Mouse (Mus musculus): ENCODE measurements around the gene Arsg.

Arsg gene

GRCm38 (mm10) chr11:109590012-109590411 is 116.8 kb downstream of the Arsg start:
- no peak for DNase-seq

GRCm38 (mm10) chr11:109591511-109591910 is 118.3 kb downstream of the Arsg start:
- no peak for DNase-seq

DNA sequence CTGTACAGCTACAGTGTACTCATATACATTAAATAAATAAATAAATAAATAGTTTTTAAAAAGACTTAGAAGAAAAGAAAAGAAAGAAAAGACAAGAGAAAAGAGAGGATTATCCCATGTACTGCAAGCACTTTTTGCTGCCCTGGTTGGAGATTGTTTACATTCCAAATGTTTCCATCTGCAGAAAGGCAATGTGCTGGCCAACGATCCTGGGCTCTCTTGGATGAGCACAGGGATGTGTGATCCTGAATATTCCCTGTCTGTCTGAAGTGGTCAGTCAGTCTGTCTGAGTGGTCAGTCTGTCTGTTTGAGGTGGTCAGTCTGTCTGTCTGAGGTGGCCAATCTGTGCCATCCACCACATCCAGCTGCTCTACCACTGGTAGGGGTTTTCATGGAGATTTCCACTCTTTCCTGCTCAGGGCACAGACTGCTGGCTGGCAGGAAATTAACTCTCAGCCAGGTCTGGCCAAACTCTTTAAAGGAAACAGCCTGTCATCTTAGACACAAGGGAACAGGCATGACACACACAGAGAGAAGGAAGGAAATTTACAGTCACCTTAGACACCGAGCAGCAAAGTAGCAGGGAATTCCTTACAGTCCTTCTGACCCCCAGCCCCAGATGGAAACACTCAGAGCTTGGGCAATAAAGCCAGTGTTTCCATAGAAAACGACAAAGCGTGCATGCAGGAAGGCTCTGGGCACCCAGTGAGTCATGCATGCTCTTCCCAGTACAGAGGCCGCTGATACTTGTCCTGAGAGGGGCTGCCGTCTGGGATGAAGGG is 120.2 kb downstream of the Arsg start:
- DNase-seq: no peak

DNA sequence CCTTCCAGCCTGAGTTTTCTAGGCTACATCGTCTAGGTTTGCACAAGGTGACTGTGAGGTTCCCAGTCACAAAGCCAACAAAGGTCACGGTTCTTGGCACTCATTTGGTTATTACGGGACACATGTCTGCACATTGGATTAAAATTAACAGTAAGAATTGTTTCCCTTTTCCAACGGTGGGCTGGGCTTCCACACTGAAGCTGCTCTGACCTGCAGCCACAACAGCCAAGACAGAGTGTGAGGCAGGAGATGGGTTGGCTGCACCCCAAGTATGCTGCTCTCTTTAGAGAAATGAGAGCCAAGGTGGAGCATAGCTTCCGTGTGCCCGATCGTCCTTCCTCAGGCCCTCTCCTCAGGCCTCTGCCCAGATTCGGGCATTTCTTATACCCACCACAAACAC is 121.6 kb downstream of the Arsg start:
- no peak for DNase-seq

GRCm38 (mm10) chr11:109598778-109599570 is 125.8 kb downstream of the Arsg start:
- DNase-seq: no peak

DNA sequence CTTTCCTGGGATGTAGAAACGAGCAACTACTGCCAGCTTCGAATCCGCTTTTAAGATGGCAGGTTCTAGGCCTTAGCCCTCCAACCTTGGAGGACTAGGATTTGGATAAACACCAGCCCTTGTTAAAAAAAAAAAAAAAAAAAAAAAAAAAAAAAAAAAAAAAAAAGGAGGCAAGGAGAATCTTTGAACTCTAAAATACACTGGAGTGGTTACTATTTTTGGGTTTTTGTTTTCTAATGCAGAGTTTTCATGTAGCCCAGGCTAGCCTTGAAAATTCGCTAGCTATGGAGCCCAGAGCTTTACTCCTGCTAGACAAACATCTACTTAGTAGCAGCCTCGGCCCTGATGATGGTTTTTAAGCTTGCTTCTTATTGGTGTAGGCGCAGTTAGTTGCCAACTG is 134.4 kb downstream of the Arsg start:
- DNase-seq: no peak

- DNase-seq: no peak
Observed at GRCm38 (mm10) chr11:109608976-109609625, 135.9 kb downstream of the Arsg start.

DNA sequence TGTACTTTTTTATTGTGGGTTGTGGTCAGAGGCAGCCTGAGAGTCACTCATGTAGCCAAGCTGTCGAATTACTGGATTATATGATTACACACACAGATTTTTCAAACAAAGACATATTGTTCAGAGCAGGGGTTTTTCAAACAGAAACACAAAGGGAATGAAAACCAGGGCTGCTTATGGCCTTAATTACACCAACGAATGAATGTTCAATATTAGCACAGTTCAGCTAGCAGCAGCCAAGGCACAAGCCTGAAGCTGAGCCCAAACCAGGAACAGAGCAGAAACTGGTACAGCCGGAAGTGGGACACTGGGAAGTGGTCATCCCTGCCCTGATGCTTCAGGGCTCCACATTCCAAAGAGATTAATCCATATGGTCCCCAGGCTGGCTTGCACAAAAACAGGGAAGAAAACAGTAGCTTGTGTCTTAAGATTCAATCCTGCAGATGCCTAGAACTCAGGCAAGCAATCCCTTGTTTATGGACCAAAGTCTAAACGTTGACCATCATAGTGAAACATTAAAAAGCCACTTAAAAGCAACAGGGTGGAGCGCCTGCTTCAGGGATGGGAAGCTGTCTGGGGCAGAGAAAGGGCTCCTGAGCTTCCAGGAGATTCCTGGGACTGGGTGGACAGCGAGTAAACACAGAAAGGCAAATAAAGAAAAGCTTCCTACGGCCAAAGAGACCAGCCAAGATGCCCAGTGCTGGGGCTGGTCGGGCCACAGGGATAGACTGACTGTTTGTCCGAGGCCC is 137.0 kb downstream of the Arsg start:
- DNase-seq: no peak

- no peak for DNase-seq
Observed at GRCm38 (mm10) chr11:109610795-109611302, 137.7 kb downstream of the Arsg start.

- peak; percentile 100 for DNase-seq
Observed at GRCm38 (mm10) chr11:109611303-109612149, 138.4 kb downstream of the Arsg start, which contains the start of gene Wipi1. Wipi1 (minus strand) TSS chr11:109611967.

- DNase-seq: peak; percentile 81
Observed at GRCm38 (mm10) chr11:109612871-109613529, 139.8 kb downstream of the Arsg start.

GRCm38 (mm10) chr11:109615286-109615685 is 142.1 kb downstream of the Arsg start:
- peak; percentile 53 for DNase-seq

- peak; percentile 45 for DNase-seq
Observed at GRCm38 (mm10) chr11:109616352-109616751, 143.2 kb downstream of the Arsg start.

DNA sequence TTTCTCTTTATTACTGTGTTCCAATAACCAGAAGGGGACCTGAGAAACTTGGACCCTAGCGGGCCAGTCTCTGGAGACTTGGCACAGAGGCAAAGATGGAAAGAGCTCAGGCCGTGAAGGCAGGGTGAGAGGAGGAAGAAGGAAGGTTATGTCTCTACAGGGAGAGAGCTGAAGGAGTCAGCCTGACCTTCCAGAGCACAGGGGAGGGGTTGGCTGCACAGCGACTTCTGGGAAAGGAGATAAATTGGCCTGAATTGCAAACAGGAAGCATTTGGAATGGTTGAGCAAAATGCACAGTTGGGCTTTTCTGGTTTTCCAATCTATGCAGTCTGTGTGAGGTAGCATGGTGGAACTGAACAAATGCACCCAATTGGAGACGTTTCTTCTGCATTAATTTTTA is 143.6 kb downstream of the Arsg start:
- DNase-seq: peak; percentile 78

DNA sequence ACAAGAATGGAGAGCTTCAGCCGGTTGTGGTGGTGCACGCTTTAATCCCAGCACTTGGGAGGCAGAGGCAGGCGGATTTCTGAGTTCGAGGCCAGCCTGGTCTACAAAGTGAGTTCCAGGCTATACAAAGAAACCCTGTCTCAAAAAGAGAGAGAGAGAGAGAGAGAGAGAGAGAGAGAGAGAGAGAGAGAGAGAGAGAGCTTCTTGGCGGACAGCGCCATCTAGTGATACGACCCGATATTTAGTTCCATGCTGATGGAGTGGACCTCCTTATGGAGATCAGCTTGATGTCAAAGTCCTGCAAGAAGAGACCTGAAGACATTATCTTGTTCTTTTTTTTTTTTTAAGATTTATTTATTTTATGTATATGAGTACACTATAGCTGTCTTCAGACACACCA is 145.9 kb downstream of the Arsg start:
- DNase-seq: peak; percentile 83

GRCm38 (mm10) chr11:109620356-109620755 is 147.2 kb downstream of the Arsg start:
- DNase-seq: no peak

- DNase-seq: peak; percentile 73
Observed at GRCm38 (mm10) chr11:109621183-109621582, 148.0 kb downstream of the Arsg start.

DNA sequence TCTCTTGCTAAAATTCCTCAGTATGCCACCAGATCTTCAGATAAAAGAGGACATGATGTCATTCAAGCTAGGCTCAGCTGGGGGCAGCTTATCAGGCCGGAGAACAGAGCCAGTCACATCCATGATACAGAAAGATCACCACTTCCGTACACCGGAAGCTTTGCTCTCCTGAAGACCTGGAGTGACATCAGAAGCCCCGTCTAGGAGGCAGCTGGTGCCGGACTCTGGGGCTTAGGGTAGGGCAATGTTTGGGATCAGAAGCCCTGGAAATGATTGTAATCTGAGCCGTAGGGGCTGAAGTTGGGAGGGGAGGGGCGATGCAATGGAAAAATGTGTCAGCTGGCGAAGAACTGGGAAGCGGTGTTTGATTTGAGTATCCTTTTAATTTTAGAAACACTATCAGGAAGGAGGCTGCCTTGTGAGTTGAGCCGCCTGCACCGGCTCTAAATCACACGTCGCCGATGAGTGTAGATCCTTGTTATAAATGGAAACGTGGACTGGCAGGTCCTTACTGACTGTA is 149.4 kb downstream of the Arsg start:
- peak; percentile 18 for DNase-seq
